Mouse (Mus musculus) G1E (cell line): ENCODE data around the gene Cadm4. TPM values are rescaled to one million over a fixed set of nuclear protein-coding genes. Genes with fewer than 3 reads are reported as not detected.
A peak's percentile ranks its signal among the peaks of the same experiment; 100 is the strongest.

Source experiments
- ATAC-seq: 2 replicates; pipeline ENCODE4 v1.8.0; 2016; ENCODE audit warnings: mild to moderate bottlenecking; ENCODE audit not compliant: insufficient number of reproducible peaks, poor library complexity, low FRiP score, severe bottlenecking; ENCODE audit errors: extremely low read depth
- DNase-seq: peaks from one replicate; pipeline ENCODE4 v3.0.0; 2012; ENCODE audit warnings: low spot score
- H3K27me3 ChIP-seq: 2 replicates; pipeline ENCODE4 v1.6.1; 2012; ENCODE audit warnings: mild to moderate bottlenecking, low read length, inconsistent platforms; ENCODE audit not compliant: insufficient read depth
- H3K36me3 ChIP-seq: replicated peaks from 2 replicates; pipeline ENCODE3; 2012; ENCODE audit warnings: mild to moderate bottlenecking, inconsistent platforms
- H3K4me1 ChIP-seq: 2 replicates; pipeline ENCODE4 v1.6.1; 2012; ENCODE audit warnings: low read depth, low read length, inconsistent platforms, mixed read lengths; ENCODE audit not compliant: insufficient read depth
- H3K4me3 ChIP-seq: 2 replicates; pipeline ENCODE4 v1.5.1; 2012; ENCODE audit warnings: low read depth, mild to moderate bottlenecking, inconsistent platforms, low read length, moderate library complexity, mixed read lengths
- H3K9me3 ChIP-seq: replicated peaks from 2 replicates; pipeline ENCODE4 v1.6.1; 2012; ENCODE audit warnings: inconsistent platforms
- CTCF ChIP-seq: IDR thresholded peaks from 2 replicates; pipeline ENCODE4 v1.5.1; 2012; ENCODE audit warnings: low read depth, low read length, inconsistent platforms, mixed read lengths
- GATA1 ChIP-seq: IDR thresholded peaks from 2 replicates; pipeline ENCODE4 v1.6.1; 2012; ENCODE audit warnings: borderline replicate concordance, low read length, inconsistent platforms, mixed read lengths
- GATA2 ChIP-seq: IDR thresholded peaks from 2 replicates; pipeline ENCODE4 v1.6.1; 2012; ENCODE audit warnings: low read depth, low read length, inconsistent platforms, borderline replicate concordance
- POLR2AphosphoS5 ChIP-seq: IDR thresholded peaks from 2 replicates; pipeline ENCODE4 v1.6.1; 2012; ENCODE audit warnings: low read depth, low read length, inconsistent platforms; ENCODE audit not compliant: insufficient replicate concordance
- TAL1 ChIP-seq: conservative IDR thresholded peaks from 2 replicates; pipeline ENCODE4 v1.6.1; 2012; ENCODE audit warnings: low read depth, low read length, inconsistent platforms, mixed read lengths
- polyA plus RNA-seq: library from polyadenylated mRNA; stranded (reverse); fragments of >175 nt; gene quantifications from 2 replicates; pipeline ENCODE4 v1.2.3, GENCODE M21; 2012
- total RNA-seq, 2 experiments: library from RNA; stranded (forward) in 1 of 2; stranded (reverse) in 1 of 2; fragments of 200-1000 nt in 1 of 2; fragments of >200 nt in 1 of 2; fragmentation: Nextera tagmentation in 1 of 2; gene quantifications; 2 replicates each; pipeline ENCODE4 v1.2.3; 2014 to 2017

Cadm4 gene
- total and polyA plus RNA-seq, 3 experiments: 0.16 TPM; not detected in 2

- Histone ChIP-seq H3K9me3 (no peaks in the 10 kb centered on the region), H3K4me3 (peak within 1 kb of the TSS; percentile 9; the same call in 1 of the 2 replicates), H3K27me3 (peaks cover 35% of the 10 kb centered on the region), H3K36me3 (no peaks in the 10 kb centered on the region), H3K4me1 (peaks cover 12% of the 10 kb centered on the region)
- DNase-seq (peak; percentile 45), ATAC-seq (no peak)
- TF ChIP-seq GATA1: no peak
- TF ChIP-seq POLR2AphosphoS5: no peak
- no peak for TF ChIP-seq GATA2
- TF ChIP-seq TAL1: no peak
- TF ChIP-seq CTCF: no peak
Observed at GRCm38 (mm10) chr7:24462388-24463319, 19.2 kb upstream of the Cadm4 start, which contains the start of gene Plaur. Gene Plaur (plus strand): TSS chr7:24462484.

- Histone ChIP-seq H3K4me3 (no peak overlapping the region), H3K27me3 (peaks cover 21% of the 10 kb centered on the region), H3K36me3 (no peaks in the 10 kb centered on the region), H3K4me1 (peaks cover 5% of the 10 kb centered on the region), H3K9me3 (no peaks in the 10 kb centered on the region)
- ATAC-seq (no peak), DNase-seq (no peak)
- TF ChIP-seq TAL1 (no peak), CTCF (no peak), GATA1 (no peak), POLR2AphosphoS5 (no peak), GATA2 (no peak)
Observed at GRCm38 (mm10) chr7:24466835-24467234, 15.0 kb upstream of the Cadm4 start.

GRCm38 (mm10) chr7:24467886-24468285 lies 13.9 kb upstream of the Cadm4 start:
- Histone ChIP-seq H3K9me3 (no peaks in the 10 kb centered on the region), H3K4me3 (no peak overlapping the region), H3K4me1 (no peaks in the 10 kb centered on the region), H3K27me3 (peaks cover 13% of the 10 kb centered on the region), H3K36me3 (no peaks in the 10 kb centered on the region)
- ATAC-seq (no peak), DNase-seq (no peak)
- TF ChIP-seq TAL1: no peak
- TF ChIP-seq GATA2: no peak
- TF ChIP-seq CTCF: no peak
- TF ChIP-seq GATA1: no peak
- no peak for TF ChIP-seq POLR2AphosphoS5

- peaks cover 12% of the 10 kb centered on the region for H3K27me3 ChIP-seq
- ATAC-seq (no peak), DNase-seq (no peak)
- no peaks in the 10 kb centered on the region for H3K9me3 ChIP-seq
- no peaks in the 10 kb centered on the region for H3K36me3 ChIP-seq
- TF ChIP-seq TAL1: no peak
- peak; percentile 42; the same call in 1 of the 2 replicates for TF ChIP-seq CTCF
- no peak for TF ChIP-seq POLR2AphosphoS5
- TF ChIP-seq GATA1: no peak
- no peak for TF ChIP-seq GATA2
- no peak overlapping the region for H3K4me3 ChIP-seq
- H3K4me1 ChIP-seq: no peaks in the 10 kb centered on the region; the same call in 1 of the 2 replicates
Observed at GRCm38 (mm10) chr7:24469126-24469525, 12.7 kb upstream of the Cadm4 start.

GRCm38 (mm10) chr7:24470356-24470755 lies 11.5 kb upstream of the Cadm4 start:
- no peaks in the 10 kb centered on the region; the same call in 1 of the 2 replicates for H3K4me1 ChIP-seq
- no peak overlapping the region for H3K4me3 ChIP-seq
- peaks cover 10% of the 10 kb centered on the region; the same call in 1 of the 2 replicates for H3K27me3 ChIP-seq
- DNase-seq (no peak), ATAC-seq (no peak)
- H3K9me3 ChIP-seq: no peaks in the 10 kb centered on the region
- no peak for TF ChIP-seq TAL1
- no peaks in the 10 kb centered on the region for H3K36me3 ChIP-seq

GRCm38 (mm10) chr7:24472442-24472841 lies 9.4 kb upstream of the Cadm4 start:
- no peak overlapping the region for H3K4me3 ChIP-seq

More at GRCm38 (mm10) chr7:24472442-24472841, 9.4 kb upstream of the Cadm4 start:
- Histone ChIP-seq H3K4me1 (no peaks in the 10 kb centered on the region; the same call in 1 of the 2 replicates), H3K9me3 (no peaks in the 10 kb centered on the region), H3K27me3 (peaks cover 6% of the 10 kb centered on the region; the same call in 1 of the 2 replicates), H3K36me3 (no peaks in the 10 kb centered on the region)
- ATAC-seq (no peak), DNase-seq (no peak)
- TF ChIP-seq POLR2AphosphoS5 (no peak), GATA2 (no peak), CTCF (no peak), TAL1 (no peak), GATA1 (no peak)
